Mouse (Mus musculus) lung, adult 2 months (tissue): ENCODE results near the gene Slc5a3. TPM values are rescaled to one million over a fixed set of nuclear protein-coding genes. Genes with fewer than 3 reads are reported as not detected.

Experiments used
- DNase-seq: peaks from one replicate; pipeline ENCODE4 v3.0.0; 2022
- H3K4me1 ChIP-seq: fragments of 200-500 bp; 2 replicates; pipeline ENCODE4 v1.6.1; 2011; ENCODE audit warnings: low read length; ENCODE audit not compliant: control insufficient read depth, insufficient read depth
- H3K4me3 ChIP-seq: fragments of 200-500 bp; replicated peaks from 2 replicates; pipeline ENCODE3; 2011; ENCODE audit warnings: low read depth, mild to moderate bottlenecking, control low read depth, low read length; ENCODE audit errors: extremely low read depth
- CTCF ChIP-seq: fragments of 200-500 bp; IDR thresholded peaks from 2 replicates; pipeline ENCODE4 v1.5.1; 2011; ENCODE audit warnings: mild to moderate bottlenecking, low read length, control low read depth; ENCODE audit not compliant: insufficient read depth
- POLR2A ChIP-seq: fragments of 200-500 bp; IDR thresholded peaks from 2 replicates; pipeline ENCODE4 v1.6.1; 2011; ENCODE audit warnings: low read depth, mild to moderate bottlenecking, control low read depth, low read length, borderline replicate concordance; ENCODE audit errors: extremely low read depth
- WGBS: fragments of 180-500 bp; shearing (Covaris S2); methylation state at CpG from one replicate; pipeline ENCODE4 v1.1.7; 2018; 5-methylcytosine and 5-hydroxymethylcytosine counted together
- polyA plus RNA-seq: library from polyadenylated mRNA; depleted of rRNA; stranded (reverse); fragments of >200 nt; gene quantifications from 2 replicates; pipeline ENCODE4 v1.2.3, GENCODE M21; 2012; rRNA removed

Gene Slc5a3
- polyA plus RNA-seq, result 0.95 and 1.4 TPM in 2 replicates

- Histone ChIP-seq H3K4me1 (no peaks in the 10 kb centered on the region; the same call in 1 of the 2 replicates), H3K4me3 (peak within 1 kb of the TSS; percentile 95)
- peak; percentile 96 for TF ChIP-seq POLR2A
- TF ChIP-seq CTCF, result no peak
Measured at GRCm38 (mm10) chr16:92057852-92058643, at the start of gene Slc5a3, which contains the start of the genes Mrps6 and Gm49711. Gene Slc5a3 (plus strand): TSS chr16:92058322. Gene Mrps6 (plus strand): TSS chr16:92058270. Gene Gm49711 (plus strand): TSS chr16:92058316.

GRCm38 (mm10) chr16:92009586-92009985 lies 48.5 kb upstream of the Slc5a3 start:
- TF ChIP-seq POLR2A (no peak), CTCF (no peak)
- DNase-seq, result no peak
- WGBS, result 85% methylated on average over 2 of the region's 2 CpGs
- no peaks in the 10 kb centered on the region for H3K4me1 ChIP-seq
- no peak overlapping the region for H3K4me3 ChIP-seq

More at GRCm38 (mm10) chr16:92057852-92058643, at the start of gene Slc5a3, which contains the start of the genes Mrps6 and Gm49711:
- WGBS, result under 1% methylated on average over 84 of the region's 99 CpGs
- DNase-seq, result peak; percentile 89

GRCm38 (mm10) chr16:92016792-92017191 lies 41.3 kb upstream of the Slc5a3 start:
- DNase-seq, result no peak
- WGBS, result 73% methylated on average over 8 of the region's 8 CpGs
- H3K4me1 ChIP-seq, result peaks cover 2% of the 10 kb centered on the region; the same call in 1 of the 2 replicates
- no peak overlapping the region for H3K4me3 ChIP-seq
- TF ChIP-seq POLR2A (no peak), CTCF (no peak)

- DNase-seq, result peak; percentile 20
- TF ChIP-seq POLR2A, result peak; percentile 35; the same call in 1 of the 2 replicates
- TF ChIP-seq CTCF, result no peak
- Histone ChIP-seq H3K4me1 (peaks cover 2% of the 10 kb centered on the region; the same call in 1 of the 2 replicates), H3K4me3 (peak overlapping the region; percentile 90)
- WGBS, result 8% methylated on average over 26 of the region's 26 CpGs
Measured at GRCm38 (mm10) chr16:92019141-92020118, 38.7 kb upstream of the Slc5a3 start.

- no peak for TF ChIP-seq POLR2A
- no peak for TF ChIP-seq CTCF
- Histone ChIP-seq H3K4me1 (peaks cover 2% of the 10 kb centered on the region; the same call in 1 of the 2 replicates), H3K4me3 (no peak overlapping the region)
- DNase-seq, result no peak
- 81% methylated on average over 12 of the region's 12 CpGs for WGBS
Measured at GRCm38 (mm10) chr16:92021656-92022400, 36.3 kb upstream of the Slc5a3 start.

- no peak for DNase-seq
- H3K4me3 ChIP-seq, result no peak overlapping the region
- H3K4me1 ChIP-seq, result peaks cover 2% of the 10 kb centered on the region; the same call in 1 of the 2 replicates
- TF ChIP-seq POLR2A (no peak), CTCF (no peak)
- WGBS, result 67% methylated on average over 20 of the region's 20 CpGs
Measured at GRCm38 (mm10) chr16:92022494-92023283, 35.4 kb upstream of the Slc5a3 start.

GRCm38 (mm10) chr16:92033286-92033685 lies 24.8 kb upstream of the Slc5a3 start:
- WGBS, result 88% methylated on average over 3 of the region's 3 CpGs
- no peak for DNase-seq
- Histone ChIP-seq H3K4me3 (no peak overlapping the region), H3K4me1 (no peaks in the 10 kb centered on the region)
- TF ChIP-seq CTCF (no peak), POLR2A (no peak)

- H3K4me3 ChIP-seq, result no peak overlapping the region
- H3K4me1 ChIP-seq, result no peaks in the 10 kb centered on the region
- DNase-seq, result no peak
- 80% methylated on average over 5 of the region's 5 CpGs for WGBS
- no peak for TF ChIP-seq POLR2A
- no peak for TF ChIP-seq CTCF
Measured at GRCm38 (mm10) chr16:92034676-92035075, 23.4 kb upstream of the Slc5a3 start.

- H3K4me3 ChIP-seq, result no peak overlapping the region
- DNase-seq, result no peak
Measured at GRCm38 (mm10) chr16:92036701-92037100, 21.4 kb upstream of the Slc5a3 start.

More at GRCm38 (mm10) chr16:92036701-92037100, 21.4 kb upstream of the Slc5a3 start:
- no peaks in the 10 kb centered on the region for H3K4me1 ChIP-seq
- TF ChIP-seq POLR2A, result no peak
- TF ChIP-seq CTCF, result no peak
- WGBS, result 52% methylated on average over 8 of the region's 8 CpGs
